In the genomic region with DNA sequence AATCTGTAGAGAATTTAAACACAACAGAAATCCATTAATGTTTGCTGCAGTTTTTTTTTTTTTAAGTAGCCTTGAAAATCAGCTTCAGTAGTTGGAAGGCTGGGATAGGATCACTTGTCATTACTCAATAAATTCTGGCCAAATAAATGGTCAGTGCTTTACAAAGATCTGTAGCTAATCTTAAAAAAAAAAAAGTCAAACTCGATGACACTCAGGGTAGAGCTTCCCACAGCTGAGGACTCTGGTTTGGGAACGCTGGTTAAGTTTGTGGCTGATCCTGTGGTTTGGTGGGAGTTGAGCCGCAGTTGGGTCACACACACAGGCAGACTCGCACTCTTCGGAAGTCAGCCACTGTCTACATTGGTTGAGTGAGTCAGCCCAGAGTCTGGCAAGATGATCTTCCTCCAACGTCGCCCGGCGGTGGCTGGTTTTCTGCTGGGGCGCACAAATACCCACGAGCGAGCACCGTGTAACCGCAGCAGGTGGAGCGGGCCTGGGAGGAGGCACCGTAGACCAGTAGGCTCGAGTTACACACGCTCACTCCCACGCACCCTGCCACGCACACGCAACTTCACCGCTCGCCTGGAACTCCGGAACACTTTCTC, we compare ENCODE assay signal across 8 mouse cellular contexts.
A peak's percentile ranks its signal among the peaks of the same experiment; 100 is the strongest.
DNase-seq lines count a peak whose midpoint lies in the region; ATAC-seq lines count a peak whose summit lies in the region.

No protein-coding gene starts in this region.

- H3K4me1 ChIP-seq in forebrain, embryonic 10.5 days: peaks cover 59% of the 10 kb centered on the region
- H3K4me1 ChIP-seq in limb, embryonic 11.5 days (ENCODE audit: control insufficient read depth, insufficient read depth, low read length): peaks cover 13% of the 10 kb centered on the region
- H3K4me1 ChIP-seq in midbrain, embryonic 11.5 days (ENCODE audit: control insufficient read depth, insufficient read depth, low read length): peaks cover 20% of the 10 kb centered on the region
- H3K4me1 ChIP-seq in stomach, embryonic 16.5 days (ENCODE audit: control insufficient read depth, insufficient read depth, low read length): peaks cover 14% of the 10 kb centered on the region

- DNase-seq in CD4-positive helper T cell, adult 2 months (ENCODE audit: low read depth, low spot score): peak; percentile 75
- DNase-seq in adrenal gland, adult 18-20 months (ENCODE audit: low spot score in 2 of 2): peak; percentile 42 to 43
- DNase-seq in forebrain, embryonic 10.5 days (ENCODE audit: extremely low spot score, low spot score): peak; percentile 49
- DNase-seq in heart, postnatal 36 days: peak; percentile 23 to 42
- peak; percentile 62 for DNase-seq in limb, embryonic 11.5 days (ENCODE audit: low spot score)
- peak; percentile 95 for DNase-seq in midbrain, embryonic 11.5 days (ENCODE audit: low spot score, missing footprints)
- no peak for DNase-seq in right cerebral cortex, postnatal 36 days (ENCODE audit: low spot score in 2 of 2)

- H3K4me3 ChIP-seq in forebrain, embryonic 10.5 days: peak overlapping the region; percentile 70
- peak overlapping the region; percentile 56 for H3K4me3 ChIP-seq in limb, embryonic 11.5 days (ENCODE audit: low read depth, low read length)
- peak overlapping the region; percentile 50 for H3K4me3 ChIP-seq in midbrain, embryonic 11.5 days (ENCODE audit: low read depth, low read length)
- peak overlapping the region; percentile 71 for H3K4me3 ChIP-seq in stomach, embryonic 16.5 days (replicated peaks; ENCODE audit: low read length)

- ATAC-seq in limb, embryonic 11.5 days (ENCODE audit: insufficient number of reproducible peaks, low FRiP score, low TSS enrichment, low read depth): no peak; the same call in 1 of the 2 replicates
- no peak for ATAC-seq in midbrain, embryonic 11.5 days (ENCODE audit: low FRiP score)
- no peak for ATAC-seq in stomach, embryonic 16.5 days (ENCODE audit: insufficient read depth, low FRiP score)

- no peaks in the 10 kb centered on the region for H3K9me3 ChIP-seq in forebrain, embryonic 10.5 days
- no peaks in the 10 kb centered on the region for H3K9me3 ChIP-seq in limb, embryonic 11.5 days (ENCODE audit: control insufficient read depth, low read length)
- no peaks in the 10 kb centered on the region for H3K9me3 ChIP-seq in midbrain, embryonic 11.5 days (ENCODE audit: control insufficient read depth, low read length)
- no peaks in the 10 kb centered on the region for H3K9me3 ChIP-seq in stomach, embryonic 16.5 days (replicated peaks; ENCODE audit: control insufficient read depth, low read length)

- H3K4me2 ChIP-seq in limb, embryonic 11.5 days (ENCODE audit: low read depth, severe bottlenecking): peak overlapping the region; percentile 100
- H3K4me2 ChIP-seq in midbrain, embryonic 11.5 days: peak overlapping the region; percentile 98
- H3K4me2 ChIP-seq in stomach, embryonic 16.5 days (ENCODE audit: low read depth, low read length): peak overlapping the region; percentile 99

- 1% methylated on average over 24 of the region's 24 CpGs for WGBS in forebrain, embryonic 10.5 days
- WGBS in limb, embryonic 11.5 days: under 1% methylated on average over 24 of the region's 24 CpGs
- 2% methylated on average over 24 of the region's 24 CpGs for WGBS in midbrain, embryonic 11.5 days
- under 1% methylated on average over 24 of the region's 24 CpGs for WGBS in stomach, embryonic 16.5 days

- intact Hi-C loops in heart, postnatal 36 days (cut with DNase I): loop anchor here (5.0 to 10.0 kb wide), 3 partner anchors 256 to 848 kb away; no protein-coding TSS in a partner anchor

- no peak overlapping the region for H3K27ac ChIP-seq in forebrain, embryonic 10.5 days
- no peak overlapping the region for H3K27ac ChIP-seq in limb, embryonic 11.5 days (replicated peaks; ENCODE audit: low read depth, low read length)
- no peak overlapping the region for H3K27ac ChIP-seq in midbrain, embryonic 11.5 days (ENCODE audit: low read depth, low read length)
- H3K27ac ChIP-seq in stomach, embryonic 16.5 days (ENCODE audit: low read length): peak overlapping the region; percentile 29; the same call in 1 of the 2 replicates

- peaks cover 100% of the 10 kb centered on the region for H3K27me3 ChIP-seq in forebrain, embryonic 10.5 days (ENCODE audit: poor library complexity, severe bottlenecking)
- H3K27me3 ChIP-seq in limb, embryonic 11.5 days (ENCODE audit: control insufficient read depth, insufficient read depth, low read length): peaks cover 35% of the 10 kb centered on the region
- H3K27me3 ChIP-seq in midbrain, embryonic 11.5 days (ENCODE audit: control insufficient read depth, insufficient read depth, low read length): peaks cover 90% of the 10 kb centered on the region
- peaks cover 30% of the 10 kb centered on the region for H3K27me3 ChIP-seq in stomach, embryonic 16.5 days (ENCODE audit: control insufficient read depth, insufficient read depth, low read length)

- no peak overlapping the region for H3K9ac ChIP-seq in limb, embryonic 11.5 days (ENCODE audit: low read length)
- no peak overlapping the region for H3K9ac ChIP-seq in midbrain, embryonic 11.5 days (ENCODE audit: low read length)
- peak overlapping the region; percentile 70 for H3K9ac ChIP-seq in stomach, embryonic 16.5 days (ENCODE audit: low read length)

- no peaks in the 10 kb centered on the region for H3K36me3 ChIP-seq in forebrain, embryonic 10.5 days (replicated peaks)
- H3K36me3 ChIP-seq in limb, embryonic 11.5 days (ENCODE audit: control insufficient read depth, insufficient read depth, low read length): no peaks in the 10 kb centered on the region
- no peaks in the 10 kb centered on the region for H3K36me3 ChIP-seq in midbrain, embryonic 11.5 days (ENCODE audit: control insufficient read depth, insufficient read depth, low read length)
- no peaks in the 10 kb centered on the region for H3K36me3 ChIP-seq in stomach, embryonic 16.5 days (ENCODE audit: control insufficient read depth, insufficient read depth, low read length)

Comparison
In these comparisons a context has a peak if more than half of its experiments do, and no peak if none do; other contexts are left out.
1. DNase-seq: peak in CD4-positive helper T cell, adult 2 months (single experiment), adrenal gland, adult 18-20 months (2 of 2), forebrain, embryonic 10.5 days (single experiment), heart, postnatal 36 days (2 of 2), limb, embryonic 11.5 days (single experiment) and midbrain, embryonic 11.5 days (single experiment); none in right cerebral cortex, postnatal 36 days (0 of 2).
2. Peak in every context shown above with its lines, with median percentiles within 50 percentile points of each other: H3K4me3 ChIP-seq and H3K4me2 ChIP-seq.